Mouse (Mus musculus) embryonic fibroblast, embryonic 13.5 days (primary cell): ENCODE data around the gene Syt3.

ENCODE experiments used
- CTCF ChIP-seq: IDR thresholded peaks from 2 replicates; pipeline ENCODE4 v1.5.1; 2011; ENCODE audit warnings: mild to moderate bottlenecking, control low read depth, low read length, moderate library complexity, borderline replicate concordance; ENCODE audit not compliant: insufficient read depth
- POLR2A ChIP-seq: IDR thresholded peaks from 2 replicates; pipeline ENCODE4 v1.6.1; 2011; ENCODE audit warnings: low read depth, mild to moderate bottlenecking, control low read depth, low read length, moderate library complexity

DNA sequence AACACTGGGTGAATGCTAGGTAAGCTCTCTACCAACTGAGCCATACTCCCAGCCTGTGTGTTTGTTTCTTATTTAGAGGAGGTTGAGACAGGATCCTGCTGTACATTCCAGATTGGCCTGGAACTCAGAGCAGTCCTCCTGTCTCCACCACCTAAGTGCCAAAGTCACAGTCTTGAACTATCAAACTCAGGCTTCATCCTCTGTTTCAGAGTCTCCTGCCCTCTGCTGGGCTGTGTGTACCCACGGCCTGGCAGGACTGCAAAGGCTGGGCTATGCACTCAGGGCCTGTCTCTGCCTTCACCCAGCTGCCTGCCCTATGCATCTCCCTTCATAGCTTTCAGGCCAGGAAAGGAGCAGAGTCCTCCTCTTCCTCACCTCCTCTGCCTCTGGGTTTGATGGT lies 52.4 kb downstream of the Syt3 start:
- no peak for TF ChIP-seq POLR2A
- TF ChIP-seq CTCF = no peak
